Mouse (Mus musculus): Measurements from ENCODE around the gene Gnai3. TPM values are rescaled to one million over a fixed set of nuclear protein-coding genes. Genes with fewer than 3 reads are reported as not detected.

Gnai3 gene
- 81.8 and 89.8 TPM in 2 replicates for polyA plus RNA-seq (2012; rRNA removed)
- 165 and 166 TPM in 2 replicates for polyA plus RNA-seq (2014; fragmentation: Nextera tagmentation; extraction: Ambion mirVana)

GRCm38 (mm10) chr3:108145534-108146445 lies at the start of gene Gnai3:
Gene Gnai3, minus strand, starts transcription at chr3:108146146.
- WGBS, result 1% methylated on average over 58 of the region's 63 CpGs

GRCm38 (mm10) chr3:108195287-108195686 lies 49.3 kb upstream of the Gnai3 start:
- no peak for TF ChIP-seq POLR2A (IDR thresholded peaks at IDR 0.05; ENCODE audit: borderline replicate concordance, extremely low read depth, insufficient read depth, insufficient read length)
- WGBS, result 78% methylated on average over 4 of the region's 4 CpGs
- DNase-seq (ENCODE audit: low spot score), result no peak
- Histone ChIP-seq H3K4me3 (replicated peaks; ENCODE audit: low read length) (no peak overlapping the region), H3K9ac (ENCODE audit: low read depth, low read length, severe bottlenecking) (no peak overlapping the region), H3K27ac (replicated peaks; ENCODE audit: low read depth, low read length) (no peak overlapping the region), H3K27me3 (ENCODE audit: control insufficient read depth, insufficient read depth, low read length) (no peaks in the 10 kb centered on the region), H3K36me3 (ENCODE audit: control insufficient read depth, insufficient read depth, low read length) (no peaks in the 10 kb centered on the region), H3K4me2 (replicated peaks; ENCODE audit: low read depth, low read length, severe bottlenecking) (no peak overlapping the region), H3K9me3 (ENCODE audit: control insufficient read depth, low read length) (no peaks in the 10 kb centered on the region), H3K4me1 (ENCODE audit: control insufficient read depth, insufficient read depth, low read length) (peaks cover 16% of the 10 kb centered on the region)
- no peak for ATAC-seq (ENCODE audit: low FRiP score, low read depth)

More at GRCm38 (mm10) chr3:108145534-108146445, at the start of gene Gnai3:
- H3K4me3 ChIP-seq (replicated peaks; ENCODE audit: low read length), result peak within 1 kb of the TSS; percentile 98
- H3K9ac ChIP-seq (ENCODE audit: low read depth, low read length, severe bottlenecking), result peak within 1 kb of the TSS; percentile 93
- H3K4me1 ChIP-seq (ENCODE audit: control insufficient read depth, insufficient read depth, low read length), result peaks cover 13% of the 10 kb centered on the region
- peak within 1 kb of the TSS; percentile 77 for H3K4me2 ChIP-seq (replicated peaks; ENCODE audit: low read depth, low read length, severe bottlenecking)
- H3K27ac ChIP-seq (replicated peaks; ENCODE audit: low read depth, low read length), result peak within 1 kb of the TSS; percentile 95
- ATAC-seq (ENCODE audit: low FRiP score, low read depth), result peak; percentile 94
- 0 out of 2 replicates have a peak, but pooled peaks have one; percentile 79 for TF ChIP-seq POLR2A (IDR thresholded peaks at IDR 0.05; ENCODE audit: borderline replicate concordance, extremely low read depth, insufficient read depth, insufficient read length)
- peak; percentile 90 for DNase-seq (ENCODE audit: low spot score)
- H3K36me3 ChIP-seq (ENCODE audit: control insufficient read depth, insufficient read depth, low read length), result no peaks in the 10 kb centered on the region; the same call in 1 of the 2 replicates
- no peaks in the 10 kb centered on the region for H3K27me3 ChIP-seq (ENCODE audit: control insufficient read depth, insufficient read depth, low read length)
- H3K9me3 ChIP-seq (ENCODE audit: control insufficient read depth, low read length), result no peaks in the 10 kb centered on the region

DNA sequence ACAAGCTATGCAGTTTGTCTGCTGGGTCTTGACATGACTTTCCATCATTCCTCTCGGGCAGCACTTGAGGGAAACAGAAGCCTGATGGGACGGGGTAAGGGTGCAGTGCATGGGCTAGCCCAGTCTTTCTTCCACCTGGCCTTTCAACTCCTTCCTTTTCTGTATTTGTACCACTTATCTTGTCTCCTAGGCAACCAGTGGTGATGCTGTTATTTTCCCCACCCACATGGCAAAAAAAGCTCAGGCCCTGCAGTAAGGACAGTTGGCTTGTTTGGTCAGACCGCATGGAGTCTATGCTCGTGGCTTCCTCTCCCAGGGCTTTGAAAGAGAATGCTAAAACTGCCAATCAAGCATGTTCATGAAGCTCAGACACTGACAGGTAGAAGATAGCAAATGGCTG lies 47.7 kb upstream of the Gnai3 start:
- Histone ChIP-seq H3K27ac (replicated peaks; ENCODE audit: low read depth, low read length) (no peak overlapping the region), H3K9me3 (ENCODE audit: control insufficient read depth, low read length) (no peaks in the 10 kb centered on the region), H3K9ac (ENCODE audit: low read depth, low read length, severe bottlenecking) (no peak overlapping the region), H3K4me1 (ENCODE audit: control insufficient read depth, insufficient read depth, low read length) (peaks cover 14% of the 10 kb centered on the region), H3K27me3 (ENCODE audit: control insufficient read depth, insufficient read depth, low read length) (no peaks in the 10 kb centered on the region), H3K36me3 (ENCODE audit: control insufficient read depth, insufficient read depth, low read length) (no peaks in the 10 kb centered on the region), H3K4me3 (replicated peaks; ENCODE audit: low read length) (no peak overlapping the region), H3K4me2 (replicated peaks; ENCODE audit: low read depth, low read length, severe bottlenecking) (no peak overlapping the region)
- TF ChIP-seq POLR2A (IDR thresholded peaks at IDR 0.05; ENCODE audit: borderline replicate concordance, extremely low read depth, insufficient read depth, insufficient read length), result no peak
- ATAC-seq (ENCODE audit: low FRiP score, low read depth) (no peak), DNase-seq (ENCODE audit: low spot score) (no peak)
- WGBS, result 66% methylated on average over 4 of the region's 4 CpGs

DNA sequence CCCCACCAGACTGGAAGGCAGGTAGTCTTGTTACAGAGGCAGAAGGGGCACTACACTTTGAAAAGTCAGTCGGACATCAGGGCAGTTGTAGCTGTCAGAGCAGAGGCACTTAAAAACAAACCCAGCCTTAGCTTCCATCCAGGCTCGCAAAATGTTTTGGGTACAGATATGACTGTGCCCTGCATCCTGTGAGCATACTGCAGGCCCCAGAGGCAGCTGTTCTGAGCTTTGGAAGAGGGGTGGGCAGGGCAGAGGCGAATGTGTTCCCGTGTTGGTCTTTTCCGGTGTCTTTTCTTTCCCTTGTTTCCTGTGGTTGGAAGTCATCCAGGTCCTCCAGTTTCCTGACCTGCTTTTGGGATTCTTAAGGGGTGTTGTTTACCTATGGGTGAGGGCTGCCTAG lies 44.0 kb upstream of the Gnai3 start:
- Histone ChIP-seq H3K9ac (ENCODE audit: low read depth, low read length, severe bottlenecking) (no peak overlapping the region; the same call in 1 of the 2 replicates), H3K4me1 (ENCODE audit: control insufficient read depth, insufficient read depth, low read length) (0 out of 2 replicates have a peak, but pooled peaks cover 2% of the 10 kb centered on the region), H3K4me3 (replicated peaks; ENCODE audit: low read length) (no peak overlapping the region), H3K9me3 (ENCODE audit: control insufficient read depth, low read length) (no peaks in the 10 kb centered on the region), H3K36me3 (ENCODE audit: control insufficient read depth, insufficient read depth, low read length) (0 out of 2 replicates have a peak, but pooled peaks cover 6% of the 10 kb centered on the region), H3K4me2 (replicated peaks; ENCODE audit: low read depth, low read length, severe bottlenecking) (no peak overlapping the region), H3K27me3 (ENCODE audit: control insufficient read depth, insufficient read depth, low read length) (no peaks in the 10 kb centered on the region; the same call in 1 of the 2 replicates), H3K27ac (replicated peaks; ENCODE audit: low read depth, low read length) (no peak overlapping the region)
- DNase-seq (ENCODE audit: low spot score) (no peak), ATAC-seq (ENCODE audit: low FRiP score, low read depth) (no peak)
- TF ChIP-seq POLR2A (IDR thresholded peaks at IDR 0.05; ENCODE audit: borderline replicate concordance, extremely low read depth, insufficient read depth, insufficient read length), result no peak
- WGBS, result 54% methylated on average over 5 of the region's 5 CpGs

DNA sequence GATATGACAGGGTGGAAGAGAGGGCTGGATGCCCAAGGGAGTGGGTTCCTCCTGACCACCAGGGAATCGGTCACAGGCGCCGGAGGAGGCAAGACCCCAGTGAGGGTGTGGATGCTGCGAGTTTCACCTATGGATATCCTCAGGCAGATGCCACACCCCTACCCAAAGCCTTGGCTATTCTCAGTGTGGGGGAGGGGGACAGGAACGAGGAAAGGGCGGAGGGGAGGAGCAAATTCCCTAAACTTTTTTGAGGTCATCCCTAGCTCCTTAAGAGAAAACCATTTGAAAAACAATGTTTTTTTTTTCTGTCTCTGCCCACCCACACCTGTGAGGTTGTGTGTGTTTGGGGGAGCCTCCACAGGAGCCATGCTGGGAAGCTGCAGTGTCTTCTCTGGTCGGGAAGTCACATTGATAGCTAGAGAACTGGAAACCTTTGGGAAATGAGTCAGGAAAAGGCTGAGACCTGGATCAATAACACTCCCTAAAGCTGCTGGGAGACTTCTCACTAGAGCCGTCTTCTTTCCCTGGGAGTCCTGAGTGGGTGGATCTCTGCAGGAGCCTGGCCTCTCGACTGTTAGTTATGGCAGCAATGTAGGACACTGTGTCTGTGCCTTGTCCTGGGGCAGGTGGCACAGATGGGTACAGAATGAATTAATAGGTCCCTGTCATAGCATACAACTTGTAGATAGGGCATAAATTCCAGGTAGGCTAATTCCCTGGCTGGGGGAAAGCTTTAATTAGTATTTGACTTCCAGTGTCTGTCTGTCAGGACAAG lies 43.0 kb upstream of the Gnai3 start:
- no peak overlapping the region for H3K4me3 ChIP-seq (replicated peaks; ENCODE audit: low read length)
- H3K27me3 ChIP-seq (ENCODE audit: control insufficient read depth, insufficient read depth, low read length), result no peaks in the 10 kb centered on the region; the same call in 1 of the 2 replicates
- 0 out of 2 replicates have a peak, but pooled peaks cover 6% of the 10 kb centered on the region for H3K36me3 ChIP-seq (ENCODE audit: control insufficient read depth, insufficient read depth, low read length)
- TF ChIP-seq POLR2A (IDR thresholded peaks at IDR 0.05; ENCODE audit: borderline replicate concordance, extremely low read depth, insufficient read depth, insufficient read length), result no peak
- H3K27ac ChIP-seq (replicated peaks; ENCODE audit: low read depth, low read length), result no peak overlapping the region
- H3K9ac ChIP-seq (ENCODE audit: low read depth, low read length, severe bottlenecking), result no peak overlapping the region
- H3K4me2 ChIP-seq (replicated peaks; ENCODE audit: low read depth, low read length, severe bottlenecking), result no peak overlapping the region
- ATAC-seq (ENCODE audit: low FRiP score, low read depth) (no peak), DNase-seq (ENCODE audit: low spot score) (no peak)
- no peaks in the 10 kb centered on the region for H3K9me3 ChIP-seq (ENCODE audit: control insufficient read depth, low read length)
- 0 out of 2 replicates have a peak, but pooled peaks cover 2% of the 10 kb centered on the region for H3K4me1 ChIP-seq (ENCODE audit: control insufficient read depth, insufficient read depth, low read length)
- WGBS, result 70% methylated on average over 9 of the region's 9 CpGs

Measured in limb, embryonic 14.5 days (tissue).